Mouse (Mus musculus): ENCODE data around the gene Wiz. TPM values are rescaled to one million over a fixed set of nuclear protein-coding genes. Genes with fewer than 3 reads are reported as not detected.

Gene Wiz
- total RNA-seq, 2 experiments from 2014 or later, result 42.5 to 49.1 TPM

Small RNA genes within 50 kb of the gene (microRNA-seq; reads per million reads assigned to microRNA genes)
- 0 reads per million in 2 experiments for gene Gm22201 (ENCODE audit: borderline number of aligned reads in 2 of 2)

Other genes with a start within 250 kb of the Wiz start
- gene Notch3, start 222.6 kb downstream of the Wiz start, total RNA-seq (2021), result 1 to 10 TPM; 5.2 to 8.8 TPM
- under 1 TPM in 1 of 2 experiments, not detected in 1; 0.19 TPM for gene Ephx3, start 199.9 kb downstream of the Wiz start, total RNA-seq (2021)
- gene Brd4, start 104.7 kb downstream of the Wiz start, total RNA-seq (2021), result 100 to 1,000 TPM in 1 of 2 experiments, 10 to 100 TPM in 1; 96.2 to 110 TPM
- gene Akap8, start 68.2 kb downstream of the Wiz start, total RNA-seq (2021), result 10 to 100 TPM; 73.4 to 87.9 TPM
- gene Akap8l, start 38.8 kb downstream of the Wiz start, total RNA-seq (2021), result 100 to 1,000 TPM in 1 of 2 experiments, 10 to 100 TPM in 1; 98.4 to 128 TPM
- gene Rasal3, start 14.1 kb upstream of the Wiz start, total RNA-seq (2021), result 1 to 10 TPM; 2.0 to 3.0 TPM
- under 1 TPM; 0.17 to 0.54 TPM for gene Pglyrp2, start 34.7 kb upstream of the Wiz start, total RNA-seq (2021)
- gene Cyp4f39, start 63.3 kb upstream of the Wiz start, total RNA-seq (2021), result not detected
- gene Cyp4f17, start 116.6 kb upstream of the Wiz start, total RNA-seq (2021), result 10 to 100 TPM; 11.3 to 12.4 TPM
- 10 to 100 TPM in 1 of 2 experiments, 1 to 10 TPM in 1; 9.9 to 10.5 TPM for gene Cyp4f16, start 147.1 kb upstream of the Wiz start, total RNA-seq (2021)
- not detected for gene Cyp4f37, start 231.9 kb upstream of the Wiz start, total RNA-seq (2021)